Mouse (Mus musculus): ENCODE results near the gene Rasd1. TPM values are rescaled to one million over a fixed set of nuclear protein-coding genes. Genes with fewer than 3 reads are reported as not detected.

Rasd1 gene
- total and polyA plus RNA-seq, 3 experiments = 0.06 TPM; not detected in 2

DNA sequence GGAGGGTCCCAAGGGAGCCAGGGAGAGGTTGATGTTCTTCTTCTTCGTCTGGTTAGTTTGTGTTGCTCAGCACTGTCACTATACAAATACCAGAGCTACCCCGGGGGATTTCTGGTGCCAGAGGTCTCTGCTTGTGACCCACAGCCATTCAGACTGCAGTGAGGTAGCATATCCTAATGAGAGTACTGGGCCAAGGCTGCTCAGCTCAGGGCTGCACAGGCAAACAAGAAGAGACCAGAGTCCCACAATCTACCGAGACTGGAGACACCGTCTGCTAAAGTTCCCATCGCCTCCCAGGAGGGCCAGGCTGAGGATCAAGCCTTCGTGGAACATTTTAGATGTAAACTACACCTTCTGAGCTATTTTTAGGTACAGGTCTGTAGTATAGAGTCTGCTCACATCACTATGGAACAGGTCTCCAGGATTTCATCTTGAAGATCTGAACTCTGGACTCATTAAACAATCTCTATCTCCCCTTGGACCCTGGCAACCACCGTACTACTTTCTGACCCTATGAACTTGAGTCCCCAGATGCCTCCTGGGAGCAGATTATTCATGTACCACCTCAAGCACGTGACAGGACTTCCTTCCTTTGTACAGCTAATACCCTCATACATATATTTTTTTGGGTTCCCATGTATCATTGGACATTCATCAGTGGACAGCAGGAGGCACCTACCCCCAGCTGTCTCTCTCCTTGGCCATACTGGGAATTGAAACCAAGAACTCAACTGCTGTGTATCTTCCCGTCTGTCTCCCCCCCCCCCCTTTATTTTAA, 32.0 kb downstream of the Rasd1 start:
- H3K9ac ChIP-seq (ENCODE audit: control insufficient read depth, low read depth, low read length, poor library complexity, severe bottlenecking) = no peak overlapping the region
- H3K4me1 ChIP-seq (ENCODE audit: control insufficient read depth in 1 of 2, insufficient read depth in 2 of 2, low read length in 2 of 2) = peaks cover 0 to 3% of the 10 kb centered on the region in 2 experiments; a peak in 3 of 4 replicates
- TF ChIP-seq TCF12 (IDR thresholded peaks at IDR 0.05; ENCODE audit: low read depth, low read length) (no peak), ZMIZ1 (IDR thresholded peaks at IDR 0.05; ENCODE audit: low read depth, low read length) (no peak), USF1 (IDR thresholded peaks at IDR 0.05; ENCODE audit: low read depth, low read length) (peak; percentile 58; the same call in 1 of the 2 replicates), E2F4 (IDR thresholded peaks at IDR 0.05; ENCODE audit: borderline replicate concordance, low read depth, low read length) (no peak), KAT2A (conservative IDR thresholded peaks at IDR 0.05; ENCODE audit: low read depth, low read length) (no peak), NELFE (IDR thresholded peaks at IDR 0.05; ENCODE audit: low read depth, low read length) (no peak)
- no peak overlapping the region for H3K4me3 ChIP-seq (ENCODE audit: control insufficient read depth in 1 of 2, insufficient read depth in 1 of 2, low read depth in 2 of 2, low read length in 2 of 2)
- no peaks in the 10 kb centered on the region for H3K9me3 ChIP-seq (replicated peaks; ENCODE audit: insufficient read depth, low read length)
- H3K27ac ChIP-seq (ENCODE audit: control insufficient read depth, low read depth, low read length) = no peak overlapping the region
- no peaks in the 10 kb centered on the region for H3K36me3 ChIP-seq (ENCODE audit: control insufficient read depth in 1 of 2, insufficient read depth in 2 of 2, low read length in 2 of 2)
- H3K27me3 ChIP-seq (ENCODE audit: control insufficient read depth in 1 of 2, insufficient read depth in 2 of 2, low read length in 2 of 2) = peaks cover 5 to 8% of the 10 kb centered on the region in 2 experiments; a peak in 3 of 4 replicates
- no peaks in the 10 kb centered on the region for H3K79me2 ChIP-seq (ENCODE audit: control insufficient read depth, insufficient read depth, low read length, poor library complexity)
- DNase-seq (ENCODE audit: low read depth, low spot score) = no peak

DNA sequence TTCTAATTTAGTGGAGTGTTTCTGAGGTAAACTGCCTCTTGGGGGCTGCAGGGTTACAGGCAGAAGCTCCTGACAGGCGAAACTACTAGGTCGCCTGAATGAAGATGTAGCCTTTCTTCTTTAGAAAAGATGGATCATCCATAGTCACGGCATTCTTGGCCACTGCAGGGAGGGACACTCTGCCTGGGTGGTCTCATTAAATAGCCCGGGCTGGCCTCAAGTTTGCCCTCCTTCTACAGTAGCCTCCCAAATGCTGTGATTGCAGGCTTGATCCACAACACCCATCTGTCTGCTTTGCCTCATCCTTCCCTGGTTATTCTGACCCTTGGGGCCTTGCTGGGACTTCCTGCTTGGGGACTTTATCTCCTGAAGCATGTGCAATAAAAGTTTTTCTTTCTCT, 34.7 kb downstream of the Rasd1 start:
- no peak overlapping the region for H3K9ac ChIP-seq (ENCODE audit: control insufficient read depth, low read depth, low read length, poor library complexity, severe bottlenecking)
- no peak overlapping the region for H3K4me3 ChIP-seq (ENCODE audit: control insufficient read depth in 1 of 2, insufficient read depth in 1 of 2, low read depth in 2 of 2, low read length in 2 of 2)
- TF ChIP-seq CTCF (IDR thresholded peaks at IDR 0.05 in 2 of 3, conservative IDR thresholded peaks at IDR 0.05 in 1 of 3; ENCODE audit: control insufficient read depth in 1 of 3, insufficient read depth in 1 of 3, low read depth in 2 of 3, low read length in 3 of 3, poor library complexity in 1 of 3, severe bottlenecking in 1 of 3) (no peak), EP300 (IDR thresholded peaks at IDR 0.05; ENCODE audit: low read depth in 1 of 2, low read length in 2 of 2) (no peak), E2F4 (IDR thresholded peaks at IDR 0.05; ENCODE audit: borderline replicate concordance, low read depth, low read length) (no peak), TCF12 (IDR thresholded peaks at IDR 0.05; ENCODE audit: low read depth, low read length) (no peak), MXI1 (IDR thresholded peaks at IDR 0.05; ENCODE audit: low read depth, low read length) (no peak), USF1 (IDR thresholded peaks at IDR 0.05; ENCODE audit: low read depth, low read length) (no peak), RCOR1 (IDR thresholded peaks at IDR 0.05; ENCODE audit: low read depth, low read length) (no peak), CHD1 (IDR thresholded peaks at IDR 0.05; ENCODE audit: low read depth, low read length) (no peak), RAD21 (IDR thresholded peaks at IDR 0.05; ENCODE audit: low read depth, low read length) (no peak), MAX (IDR thresholded peaks at IDR 0.05; ENCODE audit: low read length) (no peak), GATA1 (IDR thresholded peaks at IDR 0.05; ENCODE audit: low read depth, low read length) (no peak), KAT2A (conservative IDR thresholded peaks at IDR 0.05; ENCODE audit: low read depth, low read length) (no peak), CHD2 (IDR thresholded peaks at IDR 0.05; ENCODE audit: low read length) (no peak), POLR2AphosphoS2 (IDR thresholded peaks at IDR 0.05; ENCODE audit: low read length) (no peak)
- no peaks in the 10 kb centered on the region for H3K9me3 ChIP-seq (replicated peaks; ENCODE audit: insufficient read depth, low read length)
- H3K27ac ChIP-seq (ENCODE audit: control insufficient read depth, low read depth, low read length) = no peak overlapping the region
- no peak for DNase-seq (ENCODE audit: low read depth, low spot score)
- H3K36me3 ChIP-seq (ENCODE audit: control insufficient read depth in 1 of 2, insufficient read depth in 2 of 2, low read length in 2 of 2) = no peaks in the 10 kb centered on the region
- H3K79me2 ChIP-seq (ENCODE audit: control insufficient read depth, insufficient read depth, low read length, poor library complexity) = no peaks in the 10 kb centered on the region
- no peaks in the 10 kb centered on the region for H3K4me1 ChIP-seq (ENCODE audit: control insufficient read depth in 1 of 2, insufficient read depth in 2 of 2, low read length in 2 of 2)
- H3K27me3 ChIP-seq (ENCODE audit: control insufficient read depth in 1 of 2, insufficient read depth in 2 of 2, low read length in 2 of 2) = peaks cover 5 to 8% of the 10 kb centered on the region in 2 experiments; a peak in 3 of 4 replicates
